Mouse (Mus musculus) lung, postnatal 0 days (tissue): ENCODE data around the gene Pdlim5. TPM values are rescaled to one million over a fixed set of nuclear protein-coding genes. Genes with fewer than 3 reads are reported as not detected.

Source experiments
- ATAC-seq: fragments of 200-750 bp; cut with Nextera tagmentation; 2 replicates; pipeline ENCODE4 v1.8.0; 2017; ENCODE audit warnings: moderate library complexity
- DNase-seq: peaks from one replicate; pipeline ENCODE4 v3.0.0-alpha.2; 2016; ENCODE audit warnings: low spot score
- H3K27ac ChIP-seq: fragments of 300-500 bp; sonication (generic); 2 replicates; pipeline ENCODE4 v1.5.1; 2014; ENCODE audit warnings: antibody characterized with exemption, mild to moderate bottlenecking, low read length, mixed read lengths
- H3K27me3 ChIP-seq: fragments of 300-500 bp; sonication (generic); replicated peaks from 2 replicates; pipeline ENCODE4 v1.6.1; 2014; ENCODE audit warnings: low read length, mixed read lengths; ENCODE audit not compliant: insufficient read depth
- H3K36me3 ChIP-seq: fragments of 300-500 bp; sonication (generic); 2 replicates; pipeline ENCODE4 v1.6.1; 2014; ENCODE audit warnings: low read length, mixed read lengths; ENCODE audit not compliant: insufficient read depth
- H3K4me1 ChIP-seq: fragments of 300-500 bp; sonication (generic); 2 replicates; pipeline ENCODE4 v1.6.1; 2014; ENCODE audit warnings: antibody characterized with exemption, low read depth, low read length, mixed read lengths; ENCODE audit not compliant: insufficient read depth
- H3K4me2 ChIP-seq: fragments of 300-500 bp; sonication (generic); replicated peaks from 2 replicates; pipeline ENCODE4 v1.6.1; 2014; ENCODE audit warnings: low read depth, mild to moderate bottlenecking, low read length, moderate library complexity, mixed read lengths
- H3K4me3 ChIP-seq: fragments of 300-500 bp; sonication (generic); 2 replicates; pipeline ENCODE4 v1.5.1; 2014; ENCODE audit warnings: low read depth, low read length
- H3K9ac ChIP-seq: fragments of 300-500 bp; sonication (generic); replicated peaks from 2 replicates; pipeline ENCODE4 v1.6.1; 2014; ENCODE audit warnings: low read depth, mild to moderate bottlenecking
- H3K9me3 ChIP-seq: fragments of 300-500 bp; sonication (generic); 2 replicates; pipeline ENCODE4 v1.6.1; 2016; ENCODE audit warnings: low read length, mixed read lengths
- CTCF ChIP-seq: IDR thresholded peaks from 2 replicates; pipeline ENCODE4 v1.5.1; 2016; ENCODE audit warnings: antibody characterized with exemption, mild to moderate bottlenecking
- EP300 ChIP-seq: IDR thresholded peaks from 2 replicates; pipeline ENCODE4 v1.6.1; 2016; ENCODE audit warnings: antibody characterized with exemption, mild to moderate bottlenecking, control low read depth
- WGBS: fragments of 180-500 bp; shearing (Covaris S2); extraction: QIAGEN DNeasy Blood & Tissue Kit; methylation state at CpG from one replicate; pipeline ENCODE4 v1.1.7; 2014; 5-methylcytosine and 5-hydroxymethylcytosine counted together
- polyA plus RNA-seq: library from polyadenylated mRNA; unstranded; fragments of >200 nt; fragmentation: Nextera tagmentation; extraction: Ambion mirVana; gene quantifications from 2 replicates; pipeline ENCODE4 v1.2.1, GENCODE M21; 2015

Gene Pdlim5
- polyA plus RNA-seq, 1 experiment from 2014 or later, result 25.8 TPM

DNA sequence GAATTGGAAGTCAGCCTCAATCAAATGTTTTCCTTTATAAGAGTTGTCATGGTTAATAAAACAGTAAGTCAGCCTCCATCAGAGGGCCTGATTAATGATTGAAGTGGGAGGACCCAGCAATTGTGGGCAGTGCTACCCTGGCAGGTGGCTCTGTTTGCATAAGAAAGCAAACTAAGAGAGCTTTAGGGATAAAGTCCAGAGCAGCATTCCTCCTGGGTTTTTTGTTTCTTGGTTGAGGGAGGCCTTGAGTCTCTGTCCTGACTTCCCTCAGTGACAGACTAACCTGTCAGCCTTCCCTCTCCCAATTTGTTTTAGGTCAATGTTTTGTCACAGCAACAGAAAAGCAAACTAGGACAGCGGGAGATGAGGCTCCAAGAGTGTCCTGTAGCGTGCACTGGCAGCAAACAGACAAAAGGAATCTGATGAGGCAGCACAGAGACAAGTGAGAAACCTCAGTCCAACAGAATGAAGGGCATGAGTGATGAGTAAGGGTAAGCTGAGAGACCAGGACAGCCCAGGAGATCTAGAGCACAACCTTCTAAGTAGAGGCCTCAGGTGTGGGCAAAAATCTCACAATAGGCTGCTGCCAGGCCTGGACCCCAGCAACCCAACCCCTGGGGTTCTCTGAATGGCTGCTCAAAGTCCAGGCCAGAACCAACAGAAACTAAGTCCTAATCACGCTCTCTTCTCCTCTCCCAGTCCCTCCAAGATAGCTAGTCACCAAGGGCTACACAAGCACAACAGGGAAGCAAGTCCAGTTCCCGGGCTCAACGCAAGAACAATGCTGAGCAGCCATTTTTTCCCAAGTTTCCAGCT lies 46.5 kb downstream of the Pdlim5 start:
- no peaks in the 10 kb centered on the region for H3K4me1 ChIP-seq
- H3K9me3 ChIP-seq, result no peaks in the 10 kb centered on the region
- no peak overlapping the region for H3K4me3 ChIP-seq
- no peak overlapping the region for H3K27ac ChIP-seq
- TF ChIP-seq CTCF, result no peak
- TF ChIP-seq EP300, result no peak
- no peak overlapping the region for H3K9ac ChIP-seq
- H3K4me2 ChIP-seq, result no peak overlapping the region
- no peaks in the 10 kb centered on the region for H3K27me3 ChIP-seq
- 74% methylated on average over 5 of the region's 5 CpGs for WGBS
- ATAC-seq, result no peak
- H3K36me3 ChIP-seq, result no peaks in the 10 kb centered on the region
- no peak for DNase-seq

DNA sequence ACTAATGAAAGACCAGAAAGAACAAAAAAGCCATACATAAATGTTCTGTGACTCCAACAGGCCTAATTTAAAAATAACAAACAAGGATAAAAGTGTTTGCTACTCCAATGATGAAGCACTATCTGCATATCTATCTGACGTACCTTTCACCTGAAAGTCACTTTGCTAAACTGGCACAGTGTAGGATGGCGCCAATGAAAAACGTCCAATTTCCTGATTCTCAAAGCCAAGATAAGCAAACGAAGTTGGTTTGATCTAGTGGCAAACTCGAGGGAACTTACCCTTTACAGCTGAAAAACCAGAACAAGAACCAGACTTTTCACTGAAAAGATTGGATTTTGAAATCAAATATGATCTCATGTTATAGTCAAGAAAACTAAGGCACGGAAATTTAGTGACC lies 49.2 kb downstream of the Pdlim5 start:
- H3K36me3 ChIP-seq, result no peaks in the 10 kb centered on the region
- 53% methylated on average over 6 of the region's 6 CpGs for WGBS
- no peak overlapping the region for H3K4me3 ChIP-seq
- no peaks in the 10 kb centered on the region for H3K9me3 ChIP-seq
- TF ChIP-seq CTCF (no peak), EP300 (no peak)
- no peak for ATAC-seq
- H3K27ac ChIP-seq, result no peak overlapping the region
- H3K4me2 ChIP-seq, result no peak overlapping the region
- no peak for DNase-seq
- no peak overlapping the region for H3K9ac ChIP-seq
- no peaks in the 10 kb centered on the region for H3K4me1 ChIP-seq
- no peaks in the 10 kb centered on the region for H3K27me3 ChIP-seq

DNA sequence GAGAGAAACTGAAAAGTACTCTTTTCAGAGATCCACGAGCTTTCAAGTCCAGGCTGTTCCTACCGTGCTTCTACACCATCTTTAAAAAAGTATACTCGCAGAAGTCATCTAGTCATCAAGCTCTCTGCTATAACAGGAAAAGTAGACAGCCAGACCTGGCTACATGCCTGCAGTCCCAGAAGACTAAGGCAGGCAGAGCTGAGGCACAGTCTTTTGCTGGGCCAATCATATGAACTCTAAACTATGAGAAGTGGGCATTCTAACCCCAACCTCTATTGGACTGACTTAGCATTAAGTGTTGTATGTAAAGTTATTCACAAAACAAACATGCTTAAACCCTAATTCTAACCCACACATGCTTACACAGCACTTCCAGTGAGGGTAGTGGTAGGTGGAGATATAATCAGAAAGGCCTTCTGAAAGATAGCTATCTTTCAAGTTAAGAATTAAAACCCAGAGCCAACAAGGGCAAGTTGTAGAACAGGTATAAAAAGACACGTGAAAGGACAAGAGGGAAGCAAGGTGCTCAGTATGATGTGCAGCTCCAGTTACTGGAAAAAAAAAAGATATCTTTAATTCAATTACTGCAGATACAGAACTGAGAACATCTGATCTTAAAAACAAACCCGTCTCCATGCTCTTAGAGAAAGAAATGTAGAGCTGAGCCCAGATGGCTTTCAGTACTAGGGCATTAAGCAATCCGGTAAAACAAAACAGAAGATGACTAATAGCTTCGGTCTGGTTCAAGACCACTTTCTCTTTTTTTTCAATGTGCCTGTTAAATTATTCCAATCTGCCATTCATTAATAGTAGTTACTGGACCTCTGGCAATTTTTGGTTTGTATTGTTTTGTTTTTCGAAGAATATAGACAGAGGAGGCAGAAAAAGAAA lies 50.0 kb downstream of the Pdlim5 start:
- WGBS, result 52% methylated on average over 8 of the region's 8 CpGs
- TF ChIP-seq EP300 (no peak), CTCF (no peak)
- DNase-seq, result peak; percentile 28
- no peak overlapping the region for H3K27ac ChIP-seq
- no peaks in the 10 kb centered on the region for H3K9me3 ChIP-seq
- no peaks in the 10 kb centered on the region for H3K4me1 ChIP-seq
- no peak for ATAC-seq
- H3K4me2 ChIP-seq, result no peak overlapping the region
- H3K27me3 ChIP-seq, result no peaks in the 10 kb centered on the region
- no peak overlapping the region for H3K4me3 ChIP-seq
- H3K9ac ChIP-seq, result no peak overlapping the region
- no peaks in the 10 kb centered on the region for H3K36me3 ChIP-seq

DNA sequence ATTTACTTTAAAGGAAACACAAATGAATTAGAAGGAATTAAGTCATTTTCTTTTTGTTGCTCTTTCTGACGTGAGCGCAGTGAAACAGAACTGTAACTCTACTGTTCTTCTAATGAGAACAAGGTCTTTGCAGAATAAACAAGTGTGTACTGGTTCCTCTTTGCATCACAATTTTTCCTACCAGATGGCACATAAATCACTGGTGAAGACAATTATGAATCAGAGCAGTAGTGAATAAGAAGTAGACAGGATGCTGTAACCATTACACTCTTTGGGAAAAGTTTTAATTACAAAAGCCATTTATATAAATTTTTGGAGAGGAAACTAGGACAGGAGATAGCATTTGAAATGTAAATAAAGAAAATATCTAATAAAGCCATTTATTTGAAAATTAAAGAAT lies 51.7 kb downstream of the Pdlim5 start:
- DNase-seq (no peak), ATAC-seq (no peak)
- H3K4me2 ChIP-seq, result no peak overlapping the region
- H3K36me3 ChIP-seq, result no peaks in the 10 kb centered on the region
- no peak overlapping the region for H3K4me3 ChIP-seq
- H3K27ac ChIP-seq, result no peak overlapping the region
- H3K4me1 ChIP-seq, result no peaks in the 10 kb centered on the region
- H3K9me3 ChIP-seq, result no peaks in the 10 kb centered on the region
- TF ChIP-seq CTCF (no peak), EP300 (no peak)
- no peaks in the 10 kb centered on the region for H3K27me3 ChIP-seq
- WGBS, result 83% methylated on average over 2 of the region's 2 CpGs
- no peak overlapping the region for H3K9ac ChIP-seq

DNA sequence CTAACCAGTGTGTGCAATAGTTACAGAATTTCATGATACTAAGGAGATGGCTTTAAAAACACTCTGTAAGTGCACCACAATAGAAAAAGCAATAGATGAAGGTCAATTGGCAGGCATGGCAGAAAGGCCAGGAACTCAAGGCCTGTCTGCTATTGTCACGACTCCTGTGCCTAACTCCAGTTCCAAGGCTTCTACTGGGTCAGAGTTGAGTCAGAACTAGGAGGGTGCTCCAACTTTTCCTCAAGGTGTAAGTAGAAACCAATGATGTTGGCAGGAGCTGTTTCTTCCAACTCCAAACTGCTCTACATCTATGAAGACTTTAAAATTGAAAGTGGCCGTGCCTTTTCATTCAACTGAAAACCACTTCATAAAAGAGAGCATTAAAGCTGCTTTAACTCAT lies 54.8 kb downstream of the Pdlim5 start:
- Histone ChIP-seq H3K4me1 (no peaks in the 10 kb centered on the region), H3K9ac (no peak overlapping the region), H3K36me3 (no peaks in the 10 kb centered on the region), H3K27ac (no peak overlapping the region), H3K4me3 (no peak overlapping the region), H3K9me3 (no peaks in the 10 kb centered on the region), H3K4me2 (no peak overlapping the region), H3K27me3 (no peaks in the 10 kb centered on the region)
- ATAC-seq, result no peak
- TF ChIP-seq CTCF (no peak), EP300 (no peak)
- WGBS, result 65% methylated on average over 2 of the region's 2 CpGs
- DNase-seq, result peak; percentile 29

DNA sequence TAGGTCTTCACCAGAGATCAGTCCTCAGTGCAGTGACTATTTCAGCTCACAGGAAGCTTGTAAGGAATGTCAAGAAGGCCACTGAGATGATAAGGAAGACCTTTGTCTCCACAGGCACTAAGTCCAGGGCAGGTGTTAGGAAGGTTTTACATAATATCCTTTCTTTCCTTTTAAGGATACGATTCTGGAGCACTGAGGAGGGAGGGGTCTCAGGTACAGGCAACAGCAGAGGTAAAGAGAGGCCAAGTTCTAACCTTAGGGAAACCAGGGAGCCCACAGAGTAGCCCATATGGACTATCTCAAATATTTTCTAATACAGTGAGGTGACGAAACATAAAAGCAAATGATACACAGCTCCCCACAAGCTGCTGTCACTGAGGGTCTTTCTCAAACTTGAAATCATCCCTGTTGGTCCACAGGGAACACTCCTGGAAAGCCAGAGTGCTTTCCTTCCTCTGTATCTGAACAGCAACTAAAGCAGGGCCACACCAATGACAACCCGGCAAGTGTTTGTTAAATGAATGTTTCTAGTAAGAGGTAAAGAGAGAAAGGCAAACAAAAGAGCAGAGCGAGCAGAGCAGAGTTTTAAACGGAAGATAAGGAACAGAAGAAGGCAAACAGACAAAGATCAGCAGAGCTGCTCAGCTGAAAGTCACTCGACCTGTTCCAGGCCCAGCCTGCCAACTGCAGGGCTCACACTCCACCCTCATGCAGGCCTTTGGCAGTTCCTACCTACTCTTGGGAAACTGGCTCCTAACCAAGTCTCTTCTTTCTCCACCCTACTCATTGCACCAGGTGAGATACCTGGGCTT lies 55.9 kb downstream of the Pdlim5 start:
- Histone ChIP-seq H3K9me3 (no peaks in the 10 kb centered on the region), H3K4me3 (no peak overlapping the region), H3K9ac (no peak overlapping the region), H3K4me2 (no peak overlapping the region), H3K27ac (no peak overlapping the region), H3K27me3 (no peaks in the 10 kb centered on the region), H3K36me3 (no peaks in the 10 kb centered on the region), H3K4me1 (no peaks in the 10 kb centered on the region)
- DNase-seq (peak; percentile 75), ATAC-seq (peak; percentile 93)
- 38% methylated on average over 6 of the region's 6 CpGs for WGBS
- TF ChIP-seq EP300, result peak; percentile 52; the same call in 1 of the 2 replicates
- TF ChIP-seq CTCF, result no peak
